Mouse (Mus musculus): ENCODE results near the gene Cfap77. TPM values are rescaled to one million over a fixed set of nuclear protein-coding genes. Genes with fewer than 3 reads are reported as not detected.

Gene Cfap77
- polyA plus RNA-seq, 2 experiments: 0.29 to 0.88 TPM

- no peaks in the 10 kb centered on the region for H3K4me1 ChIP-seq (ENCODE audit: control insufficient read depth, insufficient read depth, low read length)
- no peak overlapping the region for H3K4me3 ChIP-seq (replicated peaks; ENCODE audit: low read length)
- no peaks in the 10 kb centered on the region for H3K9me3 ChIP-seq (ENCODE audit: control insufficient read depth, low read length)
- H3K9ac ChIP-seq (ENCODE audit: low read depth, low read length, severe bottlenecking): no peak overlapping the region
- no peak for TF ChIP-seq POLR2A (IDR thresholded peaks at IDR 0.05; ENCODE audit: borderline replicate concordance, extremely low read depth, insufficient read depth, insufficient read length)
- ATAC-seq (ENCODE audit: low FRiP score, low read depth): no peak
- H3K27ac ChIP-seq (replicated peaks; ENCODE audit: low read depth, low read length): no peak overlapping the region
- DNase-seq (ENCODE audit: low spot score): no peak
- no peaks in the 10 kb centered on the region for H3K27me3 ChIP-seq (ENCODE audit: control insufficient read depth, insufficient read depth, low read length)
- H3K36me3 ChIP-seq (ENCODE audit: control insufficient read depth, insufficient read depth, low read length): peaks cover 83% of the 10 kb centered on the region
- H3K4me2 ChIP-seq (replicated peaks; ENCODE audit: low read depth, low read length, severe bottlenecking): no peak overlapping the region
- 87% methylated on average over 2 of the region's 2 CpGs for WGBS
Observed at GRCm38 (mm10) chr2:29076226-29076625, 21.4 kb upstream of the Cfap77 start.

- Histone ChIP-seq H3K4me3 (replicated peaks; ENCODE audit: low read length) (no peak overlapping the region), H3K4me1 (ENCODE audit: control insufficient read depth, insufficient read depth, low read length) (no peaks in the 10 kb centered on the region), H3K9ac (ENCODE audit: low read depth, low read length, severe bottlenecking) (no peak overlapping the region), H3K9me3 (ENCODE audit: control insufficient read depth, low read length) (no peaks in the 10 kb centered on the region), H3K36me3 (ENCODE audit: control insufficient read depth, insufficient read depth, low read length) (peaks cover 83% of the 10 kb centered on the region), H3K27ac (replicated peaks; ENCODE audit: low read depth, low read length) (no peak overlapping the region), H3K27me3 (ENCODE audit: control insufficient read depth, insufficient read depth, low read length) (no peaks in the 10 kb centered on the region), H3K4me2 (replicated peaks; ENCODE audit: low read depth, low read length, severe bottlenecking) (no peak overlapping the region)
- no peak for TF ChIP-seq POLR2A (IDR thresholded peaks at IDR 0.05; ENCODE audit: borderline replicate concordance, extremely low read depth, insufficient read depth, insufficient read length)
- DNase-seq (ENCODE audit: low spot score) (no peak), ATAC-seq (ENCODE audit: low FRiP score, low read depth) (no peak)
- 90% methylated on average over 11 of the region's 11 CpGs for WGBS
Observed at GRCm38 (mm10) chr2:29075331-29076070, 20.6 kb upstream of the Cfap77 start.

GRCm38 (mm10) chr2:29074676-29075075 lies 19.8 kb upstream of the Cfap77 start:
- Histone ChIP-seq H3K4me3 (replicated peaks; ENCODE audit: low read length) (no peak overlapping the region), H3K4me2 (replicated peaks; ENCODE audit: low read depth, low read length, severe bottlenecking) (no peak overlapping the region)

GRCm38 (mm10) chr2:29066410-29066809 lies 11.5 kb upstream of the Cfap77 start:
- DNase-seq (ENCODE audit: low spot score): peak; percentile 49
- H3K4me3 ChIP-seq (replicated peaks; ENCODE audit: low read length): no peak overlapping the region
- no peak overlapping the region for H3K9ac ChIP-seq (ENCODE audit: low read depth, low read length, severe bottlenecking)
- WGBS: 59% methylated on average over 7 of the region's 7 CpGs
- no peak for TF ChIP-seq POLR2A (IDR thresholded peaks at IDR 0.05; ENCODE audit: borderline replicate concordance, extremely low read depth, insufficient read depth, insufficient read length)
- H3K4me1 ChIP-seq (ENCODE audit: control insufficient read depth, insufficient read depth, low read length): no peaks in the 10 kb centered on the region
- H3K36me3 ChIP-seq (ENCODE audit: control insufficient read depth, insufficient read depth, low read length): peaks cover 44% of the 10 kb centered on the region
- H3K9me3 ChIP-seq (ENCODE audit: control insufficient read depth, low read length): no peaks in the 10 kb centered on the region
- H3K4me2 ChIP-seq (replicated peaks; ENCODE audit: low read depth, low read length, severe bottlenecking): no peak overlapping the region
- ATAC-seq (ENCODE audit: low FRiP score, low read depth): no peak
- no peaks in the 10 kb centered on the region for H3K27me3 ChIP-seq (ENCODE audit: control insufficient read depth, insufficient read depth, low read length)
- H3K27ac ChIP-seq (replicated peaks; ENCODE audit: low read depth, low read length): no peak overlapping the region

More at GRCm38 (mm10) chr2:29074676-29075075, 19.8 kb upstream of the Cfap77 start:
- H3K9me3 ChIP-seq (ENCODE audit: control insufficient read depth, low read length): no peaks in the 10 kb centered on the region
- ATAC-seq (ENCODE audit: low FRiP score, low read depth) (no peak), DNase-seq (ENCODE audit: low spot score) (no peak)
- no peak overlapping the region for H3K27ac ChIP-seq (replicated peaks; ENCODE audit: low read depth, low read length)
- H3K9ac ChIP-seq (ENCODE audit: low read depth, low read length, severe bottlenecking): no peak overlapping the region
- no peak for TF ChIP-seq POLR2A (IDR thresholded peaks at IDR 0.05; ENCODE audit: borderline replicate concordance, extremely low read depth, insufficient read depth, insufficient read length)
- H3K36me3 ChIP-seq (ENCODE audit: control insufficient read depth, insufficient read depth, low read length): peaks cover 82% of the 10 kb centered on the region
- no peaks in the 10 kb centered on the region for H3K4me1 ChIP-seq (ENCODE audit: control insufficient read depth, insufficient read depth, low read length)
- H3K27me3 ChIP-seq (ENCODE audit: control insufficient read depth, insufficient read depth, low read length): no peaks in the 10 kb centered on the region
- WGBS: 87% methylated on average over 7 of the region's 7 CpGs

GRCm38 (mm10) chr2:29065796-29066195 lies 10.9 kb upstream of the Cfap77 start:
- H3K27ac ChIP-seq (replicated peaks; ENCODE audit: low read depth, low read length): no peak overlapping the region
- no peaks in the 10 kb centered on the region for H3K9me3 ChIP-seq (ENCODE audit: control insufficient read depth, low read length)
- H3K4me3 ChIP-seq (replicated peaks; ENCODE audit: low read length): no peak overlapping the region
- H3K27me3 ChIP-seq (ENCODE audit: control insufficient read depth, insufficient read depth, low read length): no peaks in the 10 kb centered on the region
- no peak overlapping the region for H3K9ac ChIP-seq (ENCODE audit: low read depth, low read length, severe bottlenecking)
- DNase-seq (ENCODE audit: low spot score): no peak
- WGBS: 84% methylated on average over 6 of the region's 6 CpGs
- no peak for ATAC-seq (ENCODE audit: low FRiP score, low read depth)
- peaks cover 37% of the 10 kb centered on the region for H3K36me3 ChIP-seq (ENCODE audit: control insufficient read depth, insufficient read depth, low read length)
- no peak for TF ChIP-seq POLR2A (IDR thresholded peaks at IDR 0.05; ENCODE audit: borderline replicate concordance, extremely low read depth, insufficient read depth, insufficient read length)
- H3K4me2 ChIP-seq (replicated peaks; ENCODE audit: low read depth, low read length, severe bottlenecking): no peak overlapping the region
- H3K4me1 ChIP-seq (ENCODE audit: control insufficient read depth, insufficient read depth, low read length): peaks cover 4% of the 10 kb centered on the region
